Mouse (Mus musculus) subcutaneous adipose tissue, adult 2 months (tissue): ENCODE results near the gene Notch1. TPM values are rescaled to one million over a fixed set of nuclear protein-coding genes. Genes with fewer than 3 reads are reported as not detected.

ENCODE experiments used
- polyA plus RNA-seq: library from polyadenylated mRNA; depleted of rRNA; stranded (reverse); fragments of >200 nt; gene quantifications from 2 replicates; pipeline ENCODE4 v1.2.3, GENCODE M21; 2012; ENCODE audit warnings: low replicate concordance; rRNA removed

Gene Notch1
- 46.1 and 48.7 TPM in 2 replicates for polyA plus RNA-seq

GRCm38 (mm10) chr2:26516275-26516674, at the start of gene Notch1:
Notch1 (minus strand) TSS chr2:26516663.

GRCm38 (mm10) chr2:26444946-26445665, 71.4 kb downstream of the Notch1 start, which contains the start of gene Sec16a:
Sec16a (minus strand) TSS chr2:26445216.

GRCm38 (mm10) chr2:26408515-26409356, 107.7 kb downstream of the Notch1 start, which contains the start of gene Inpp5e:
Inpp5e (minus strand) TSS chr2:26409203.

Other genes starting within 250 kb of the Notch1 start
- 0.11 and 8.5 TPM in 2 replicates for gene Ccdc187, start 222.1 kb downstream of the Notch1 start, polyA plus RNA-seq
- gene Gpsm1, start 201.1 kb downstream of the Notch1 start, polyA plus RNA-seq: 16.2 and 35.7 TPM in 2 replicates
- gene Dnlz, start 164.6 kb downstream of the Notch1 start, polyA plus RNA-seq: 29.0 and 35.4 TPM in 2 replicates
- gene Card9, start 155.7 kb downstream of the Notch1 start, polyA plus RNA-seq: 5.6 and 7.3 TPM in 2 replicates
- gene Snapc4, start 136.0 kb downstream of the Notch1 start, polyA plus RNA-seq: 27.9 and 57.8 TPM in 2 replicates
- 101 and 135 TPM in 2 replicates for gene Entr1, start 127.3 kb downstream of the Notch1 start, polyA plus RNA-seq
- gene Pmpca, start 127.3 kb downstream of the Notch1 start, polyA plus RNA-seq: 53.8 and 54.1 TPM in 2 replicates
- gene Inpp5e, start 107.5 kb downstream of the Notch1 start, polyA plus RNA-seq: 24.4 and 34.8 TPM in 2 replicates
- 64.2 and 91.7 TPM in 2 replicates for gene Sec16a, start 71.4 kb downstream of the Notch1 start, polyA plus RNA-seq
- 452 and 898 TPM in 2 replicates for gene Egfl7, start 63.4 kb upstream of the Notch1 start, polyA plus RNA-seq
- not detected in 2 replicates for gene Gm20532, start 70.0 kb upstream of the Notch1 start, polyA plus RNA-seq
- gene Agpat2, start 87.8 kb upstream of the Notch1 start, polyA plus RNA-seq: 1,001 and 1,831 TPM in 2 replicates
- 39.7 and 59.8 TPM in 2 replicates for gene Fam69b, start 111.8 kb upstream of the Notch1 start, polyA plus RNA-seq
- not detected in 2 replicates for gene Lcn4, start 154.6 kb upstream of the Notch1 start, polyA plus RNA-seq